Mouse (Mus musculus): Measurements from ENCODE around the gene Mpz.

GRCm38 (mm10) chr1:171189476-171190114, 39.1 kb downstream of the Mpz start:
- no peak for TF ChIP-seq CTCF (IDR thresholded peaks at IDR 0.05; ENCODE audit: control insufficient read depth, insufficient read depth, insufficient read length)
- TF ChIP-seq FOSL1 (IDR thresholded peaks at IDR 0.05; ENCODE audit: insufficient read depth, low read length, poor library complexity, severe bottlenecking), result no peak
- TF ChIP-seq MAX (IDR thresholded peaks at IDR 0.05), result no peak
- TF ChIP-seq MYOD1 (IDR thresholded peaks at IDR 0.05; ENCODE audit: control insufficient read depth, insufficient read length, low read depth), result no peak

Data from C2C12 (cell line).